Mouse (Mus musculus) intestine, postnatal 0 days (tissue): ENCODE measurements at regions not wholly inside any gene's neighbourhood (a gene's known extent, or its start where the extent isn't known, plus 50 kb on each side); places are given as distances from the start of the nearest gene placed in this dataset.

ENCODE experiments used
- ATAC-seq: fragments of 200-750 bp; cut with Nextera tagmentation; 2 replicates; pipeline ENCODE4 v1.8.0; 2017; ENCODE audit warnings: mild to moderate bottlenecking, moderate TSS enrichment, moderate library complexity
- H3K27ac ChIP-seq: fragments of 300-500 bp; sonication (generic); 2 replicates; pipeline ENCODE4 v1.5.1; 2014; ENCODE audit warnings: mild to moderate bottlenecking, low read depth, low read length, moderate library complexity
- H3K27me3 ChIP-seq: fragments of 300-500 bp; sonication (generic); replicated peaks from 2 replicates; pipeline ENCODE4 v1.6.1; 2014; ENCODE audit warnings: low read length, mixed read lengths; ENCODE audit not compliant: control insufficient read depth, insufficient read depth
- H3K36me3 ChIP-seq: fragments of 300-500 bp; sonication (generic); 2 replicates; pipeline ENCODE4 v1.6.1; 2014; ENCODE audit warnings: mild to moderate bottlenecking, moderate library complexity; ENCODE audit not compliant: control insufficient read depth, insufficient read depth
- H3K4me1 ChIP-seq: fragments of 300-500 bp; sonication (generic); replicated peaks from 2 replicates; pipeline ENCODE4 v1.6.1; 2014; ENCODE audit warnings: antibody characterized with exemption, low read length, mixed read lengths; ENCODE audit not compliant: control insufficient read depth, insufficient read depth
- H3K4me2 ChIP-seq: fragments of 300-500 bp; sonication (generic); replicated peaks from 2 replicates; pipeline ENCODE4 v1.6.1; 2014; ENCODE audit warnings: low read depth, mild to moderate bottlenecking, moderate library complexity
- H3K4me3 ChIP-seq: fragments of 300-500 bp; sonication (generic); 2 replicates; pipeline ENCODE4 v1.5.1; 2014; ENCODE audit warnings: low read depth, low read length
- H3K9ac ChIP-seq: fragments of 300-500 bp; sonication (generic); 2 replicates; pipeline ENCODE4 v1.6.1; 2014; ENCODE audit warnings: mild to moderate bottlenecking, low read depth, low read length
- H3K9me3 ChIP-seq: fragments of 300-500 bp; sonication (generic); 2 replicates; pipeline ENCODE4 v1.6.1; 2016; ENCODE audit warnings: mixed run types; ENCODE audit not compliant: control insufficient read depth
- CTCF ChIP-seq: sonication (generic); IDR thresholded peaks from 2 replicates; pipeline ENCODE4 v1.5.1; 2016; ENCODE audit warnings: low read depth, mild to moderate bottlenecking, control low read depth, antibody characterized with exemption, moderate library complexity
- WGBS: fragments of 180-500 bp; shearing (Covaris S2); extraction: QIAGEN DNeasy Blood & Tissue Kit; methylation state at CpG from one replicate; pipeline ENCODE4 v1.1.7; 2014; 5-methylcytosine and 5-hydroxymethylcytosine counted together

DNA sequence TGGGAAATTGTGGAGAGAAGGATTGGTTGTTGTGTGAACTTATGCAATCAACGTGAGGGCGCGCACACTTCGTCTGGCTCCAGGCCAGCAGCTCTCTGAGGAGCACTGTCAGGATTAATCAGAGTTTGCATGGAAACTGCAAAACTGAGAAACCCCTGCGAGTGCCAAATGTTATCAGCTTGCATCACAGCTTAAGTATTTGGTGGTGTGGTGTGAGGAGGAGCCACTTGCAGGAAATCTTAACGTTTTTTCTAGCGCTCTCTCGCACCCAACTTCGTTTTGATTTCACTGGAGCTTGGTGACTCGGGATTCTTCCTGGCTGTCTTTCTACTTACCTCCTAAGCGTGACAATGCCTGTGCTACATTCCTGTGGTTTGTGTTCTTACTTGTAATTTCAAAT is 261.9 kb downstream of the Hhipl2 start:
- no peak for TF ChIP-seq CTCF
- WGBS: 50% methylated on average over 11 of the region's 11 CpGs
- no peaks in the 10 kb centered on the region for H3K4me1 ChIP-seq
- H3K27me3 ChIP-seq: no peaks in the 10 kb centered on the region
- H3K4me3 ChIP-seq: no peak overlapping the region
- H3K9me3 ChIP-seq: no peaks in the 10 kb centered on the region
- no peak overlapping the region for H3K4me2 ChIP-seq
- no peak overlapping the region for H3K9ac ChIP-seq
- ATAC-seq: no peak
- H3K27ac ChIP-seq: no peak overlapping the region
- no peaks in the 10 kb centered on the region for H3K36me3 ChIP-seq

DNA sequence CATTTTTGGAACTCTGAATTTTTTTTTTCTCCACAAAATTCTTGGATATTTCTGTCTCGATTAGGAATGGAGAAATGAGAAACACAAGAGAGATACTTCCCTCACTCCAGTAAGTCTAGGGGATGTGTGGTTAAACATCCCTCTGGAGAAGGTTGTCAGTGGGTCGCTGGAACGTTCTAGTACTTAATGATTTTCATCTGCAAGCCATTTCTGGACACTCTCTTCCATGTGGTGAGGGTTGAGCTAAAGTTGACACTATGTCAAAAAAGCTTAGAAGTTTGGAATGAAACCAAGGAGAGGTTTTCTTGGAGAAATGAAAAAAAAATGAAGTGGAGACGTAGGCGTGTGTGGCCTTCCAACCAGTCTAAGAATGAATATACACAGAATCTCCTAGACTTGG is 268.0 kb downstream of the Hhipl2 start:
- Histone ChIP-seq H3K36me3 (no peaks in the 10 kb centered on the region), H3K27ac (no peak overlapping the region), H3K9ac (no peak overlapping the region), H3K4me1 (no peaks in the 10 kb centered on the region), H3K4me2 (no peak overlapping the region), H3K27me3 (no peaks in the 10 kb centered on the region), H3K9me3 (no peaks in the 10 kb centered on the region), H3K4me3 (no peak overlapping the region)
- no peak for TF ChIP-seq CTCF
- WGBS: 83% methylated on average over 5 of the region's 5 CpGs
- ATAC-seq: no peak

DNA sequence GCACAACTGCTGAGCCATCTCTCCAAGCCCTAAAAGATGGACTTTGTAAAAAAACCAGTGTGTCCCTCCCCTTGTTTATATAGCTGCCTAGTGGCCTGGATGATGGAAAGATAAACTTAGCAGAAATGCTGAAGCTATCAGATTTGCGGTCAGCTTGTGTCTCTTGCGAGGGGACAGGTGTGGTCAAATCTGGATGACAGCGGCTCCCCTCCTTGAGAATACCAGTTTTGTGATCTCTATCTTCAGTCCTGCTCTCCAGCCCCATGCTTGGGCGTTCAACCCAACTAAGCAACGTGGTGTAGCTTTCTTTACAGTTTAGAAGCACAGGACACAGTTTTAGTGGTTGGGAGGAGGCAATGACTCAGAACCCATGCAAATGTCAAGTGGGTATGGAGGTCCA is 274.7 kb downstream of the Hhipl2 start:
- 77% methylated on average over 5 of the region's 5 CpGs for WGBS
- Histone ChIP-seq H3K9ac (no peak overlapping the region), H3K27ac (no peak overlapping the region), H3K4me3 (no peak overlapping the region), H3K27me3 (no peaks in the 10 kb centered on the region), H3K9me3 (no peaks in the 10 kb centered on the region), H3K4me1 (no peaks in the 10 kb centered on the region), H3K4me2 (no peak overlapping the region), H3K36me3 (no peaks in the 10 kb centered on the region)
- no peak for ATAC-seq
- no peak for TF ChIP-seq CTCF

DNA sequence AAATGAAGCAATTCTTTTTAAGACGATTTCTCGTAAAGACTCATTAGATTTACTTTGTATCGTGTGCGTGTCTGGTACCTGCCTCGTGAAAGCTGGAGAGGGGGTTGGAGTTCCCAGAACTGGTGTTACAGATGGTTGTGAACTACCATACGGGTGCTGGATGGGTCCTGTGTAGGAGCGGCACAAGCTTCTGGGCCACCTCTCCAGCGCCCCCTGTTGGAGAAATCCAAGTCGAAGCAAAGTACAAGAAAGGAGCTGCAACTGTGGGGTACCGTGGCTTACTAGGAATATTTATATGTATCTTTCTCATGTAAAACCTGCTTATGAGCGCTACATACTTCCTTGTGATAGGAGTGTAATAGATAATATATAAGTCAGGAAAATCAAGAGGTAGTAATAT is 281.3 kb downstream of the Hhipl2 start:
- no peak overlapping the region for H3K9ac ChIP-seq
- TF ChIP-seq CTCF: peak; percentile 48
- ATAC-seq: no peak

DNA sequence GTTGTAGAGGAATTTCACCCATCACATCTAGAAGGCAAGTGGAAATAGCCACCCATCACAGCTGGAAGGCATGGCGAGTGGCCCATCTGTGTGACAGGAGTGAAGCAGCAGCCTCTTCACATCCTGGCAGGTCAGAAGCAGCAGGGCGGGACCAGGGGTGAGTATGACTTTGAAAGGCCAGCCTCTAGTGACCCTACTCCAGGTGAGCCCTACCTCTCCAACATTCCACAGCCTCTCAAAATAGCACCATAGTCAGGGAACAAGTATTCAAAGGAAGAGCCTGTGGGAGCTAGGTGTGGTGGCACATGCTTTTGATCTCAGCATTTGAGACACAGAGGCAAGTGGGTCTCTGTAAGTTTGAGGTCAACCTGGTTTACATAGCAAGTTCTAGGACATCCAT is 284.9 kb downstream of the Hhipl2 start:
- Histone ChIP-seq H3K4me2 (no peak overlapping the region), H3K27me3 (no peaks in the 10 kb centered on the region), H3K27ac (no peak overlapping the region), H3K9ac (no peak overlapping the region), H3K36me3 (no peaks in the 10 kb centered on the region), H3K4me3 (no peak overlapping the region), H3K4me1 (no peaks in the 10 kb centered on the region), H3K9me3 (no peaks in the 10 kb centered on the region)
- TF ChIP-seq CTCF: no peak
- no peak for ATAC-seq
- 84% methylated on average over 2 of the region's 2 CpGs for WGBS

More for the DNA sequence above, 281.3 kb downstream of the Hhipl2 start:
- no peaks in the 10 kb centered on the region for H3K27me3 ChIP-seq
- no peaks in the 10 kb centered on the region for H3K9me3 ChIP-seq
- H3K27ac ChIP-seq: no peak overlapping the region
- WGBS: 83% methylated on average over 11 of the region's 11 CpGs
- no peak overlapping the region for H3K4me3 ChIP-seq
- H3K4me1 ChIP-seq: no peaks in the 10 kb centered on the region
- H3K36me3 ChIP-seq: no peaks in the 10 kb centered on the region
- no peak overlapping the region for H3K4me2 ChIP-seq

DNA sequence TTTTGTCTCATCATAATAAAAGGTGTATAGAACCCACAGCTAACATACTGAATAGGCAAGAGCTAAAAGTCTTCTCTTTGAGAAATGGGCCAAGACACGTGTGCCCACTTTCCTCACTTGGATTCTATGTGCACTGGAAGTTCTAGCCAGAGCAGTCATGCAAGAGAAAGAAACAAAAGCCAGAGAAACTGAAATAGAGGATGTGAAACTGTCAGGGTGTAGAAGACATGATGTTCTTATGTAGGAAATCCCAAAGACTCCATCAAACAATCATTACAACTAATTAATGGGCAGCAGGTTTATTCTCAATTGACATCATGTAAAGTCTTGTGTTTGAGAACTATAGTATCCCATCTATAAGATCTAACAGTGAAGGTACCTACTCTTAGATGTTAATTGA is 294.9 kb downstream of the Hhipl2 start:
- no peak for ATAC-seq
- H3K4me2 ChIP-seq: no peak overlapping the region
- H3K4me1 ChIP-seq: no peaks in the 10 kb centered on the region
- H3K4me3 ChIP-seq: no peak overlapping the region
- no peak overlapping the region for H3K27ac ChIP-seq
- no peak for TF ChIP-seq CTCF
- 78% methylated on average over 1 of the region's 1 CpGs for WGBS
- H3K36me3 ChIP-seq: no peaks in the 10 kb centered on the region
- no peak overlapping the region for H3K9ac ChIP-seq
- no peaks in the 10 kb centered on the region for H3K9me3 ChIP-seq
- H3K27me3 ChIP-seq: no peaks in the 10 kb centered on the region

DNA sequence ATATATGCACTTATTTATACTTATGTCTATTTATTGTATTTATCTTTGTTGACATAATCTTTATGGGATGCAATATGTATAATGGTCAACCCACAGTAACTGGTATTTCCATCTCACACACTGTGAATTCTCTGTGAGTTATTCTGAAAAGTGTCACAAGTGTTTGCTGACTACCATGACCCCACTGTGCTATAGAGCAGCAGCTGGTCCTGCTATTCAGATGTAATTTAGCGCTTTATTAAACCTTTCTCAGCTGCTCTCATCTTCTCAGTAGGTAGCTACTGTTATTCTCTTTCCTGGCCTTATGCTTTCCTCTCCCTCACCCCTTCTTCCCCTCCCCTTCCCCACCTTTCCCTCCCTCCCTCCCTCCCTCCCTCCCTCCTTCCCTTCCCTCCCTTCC is 296.0 kb upstream of the Dusp10 start:
- no peak for ATAC-seq

More for the DNA sequence above, 296.0 kb upstream of the Dusp10 start:
- Histone ChIP-seq H3K4me2 (no peak overlapping the region), H3K36me3 (no peaks in the 10 kb centered on the region), H3K9ac (no peak overlapping the region), H3K27me3 (no peaks in the 10 kb centered on the region), H3K4me1 (no peaks in the 10 kb centered on the region), H3K27ac (no peak overlapping the region), H3K4me3 (no peak overlapping the region), H3K9me3 (no peaks in the 10 kb centered on the region)
- TF ChIP-seq CTCF: no peak
- WGBS: 97% methylated on average over 1 of the region's 1 CpGs
